Mouse (Mus musculus) left cerebral cortex, postnatal 14 days (tissue): ENCODE measurements around the gene Prlh. TPM values are rescaled to one million over a fixed set of nuclear protein-coding genes. Genes with fewer than 3 reads are reported as not detected.

Experiments used
- DNase-seq, 2 experiments: peaks; one replicate each; pipeline ENCODE4 v3.0.0; 2021 to 2022; ENCODE audit warnings: low spot score in 2 of 2, mixed read lengths in 1 of 2
- intact Hi-C: fragments of 180-260 bp; cut with DNase I; formaldehyde crosslinking; loops from one replicate; pipeline ENCODE4 v1.15.1; 2025
- total RNA-seq, 2 experiments: library from RNA; stranded (reverse); gene quantifications; 2 replicates each; pipeline ENCODE4 v1.2.3; 2021

The Prlh gene
- total RNA-seq, 2 experiments from 2014 or later, result not detected

DNA sequence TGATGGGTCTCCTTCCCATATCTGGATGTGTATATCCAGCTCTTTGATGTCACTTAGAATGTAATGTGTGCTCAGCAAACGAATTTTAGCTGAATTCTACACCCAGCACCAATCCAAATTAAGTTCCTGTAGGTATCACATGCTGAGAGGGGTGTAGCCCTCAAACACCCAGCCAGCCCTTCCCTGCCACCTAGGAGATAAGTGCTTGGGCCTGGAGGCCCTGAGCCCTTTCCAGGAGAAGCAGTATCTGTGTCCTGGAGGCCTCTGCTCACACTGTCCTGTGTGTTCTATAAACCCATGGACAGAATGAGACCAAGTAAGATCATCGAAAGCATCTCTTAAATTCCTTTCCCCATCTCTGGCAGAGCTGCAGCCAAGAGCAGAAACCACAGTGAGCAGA lies 5.7 kb upstream of the Prlh start:
- no peak for DNase-seq
- intact Hi-C loops, result no loop called here

DNA sequence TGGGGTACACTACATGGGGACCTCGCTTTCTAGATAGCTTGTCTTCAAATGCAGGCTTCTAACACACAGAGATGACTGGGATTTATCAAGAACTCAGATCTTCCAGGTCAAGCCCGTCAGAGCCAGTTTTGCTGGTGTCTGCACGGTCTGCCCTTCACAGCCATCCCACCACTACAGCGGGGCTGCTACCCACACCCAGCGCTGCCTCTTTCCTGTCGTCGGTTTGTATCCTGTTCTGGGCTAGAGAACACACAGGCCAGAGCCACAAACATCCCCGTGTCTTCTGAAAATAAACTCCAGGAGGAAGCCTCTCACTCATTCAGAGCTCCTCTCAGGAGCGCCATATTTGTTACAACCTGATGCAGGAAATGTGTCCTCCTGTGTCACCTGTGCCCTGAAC lies 3.6 kb upstream of the Prlh start:
- DNase-seq, result no peak
- intact Hi-C loops, result no loop called here

DNA sequence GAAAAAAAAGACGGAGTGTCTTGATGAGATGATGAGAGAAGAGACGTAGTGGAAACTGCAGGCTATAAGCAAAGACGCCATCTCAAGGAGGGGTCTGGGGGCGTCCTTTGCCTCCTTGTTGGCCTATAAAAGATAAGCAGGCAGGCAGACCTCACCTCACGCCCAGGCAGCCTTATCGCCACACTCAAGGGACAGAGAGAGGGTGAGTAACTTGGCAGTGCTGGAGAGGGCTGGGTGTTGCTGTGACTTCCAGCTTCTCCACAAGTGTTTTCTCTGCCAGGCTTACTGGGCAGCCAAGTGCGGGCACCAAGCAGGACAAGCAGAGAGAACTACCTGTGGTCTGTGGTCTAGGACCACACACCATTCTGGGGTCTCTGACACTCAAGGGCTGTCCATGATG lies 1.2 kb upstream of the Prlh start:
- no peak for DNase-seq
- intact Hi-C loops, result loop anchor here (10.0 kb wide), 1 partner anchor 107 kb away; the partner anchor contains the start of gene Col6a3

DNA sequence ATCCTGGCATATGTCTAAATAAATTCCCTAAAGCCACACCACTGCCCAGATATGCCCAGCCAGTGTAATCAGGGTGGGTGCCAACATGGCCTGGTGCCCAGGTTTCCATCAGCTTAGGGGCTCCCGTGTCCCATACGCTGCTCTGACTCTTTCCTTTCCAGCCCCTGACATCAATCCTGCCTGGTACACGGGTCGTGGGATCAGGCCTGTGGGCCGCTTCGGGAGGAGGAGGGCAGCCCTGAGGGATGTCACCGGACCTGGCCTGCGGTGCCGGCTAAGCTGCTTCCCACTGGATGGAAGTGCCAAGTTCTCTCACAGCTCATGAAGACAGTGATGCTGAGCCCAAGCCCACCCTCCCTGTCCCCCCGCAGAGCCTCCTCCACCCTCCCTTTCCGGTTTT lies 780 bp downstream of the Prlh start:
- no peak for DNase-seq
- intact Hi-C loops, result loop anchor here (10.0 kb wide), 1 partner anchor 109 kb away; the partner anchor contains the start of gene Col6a3

DNA sequence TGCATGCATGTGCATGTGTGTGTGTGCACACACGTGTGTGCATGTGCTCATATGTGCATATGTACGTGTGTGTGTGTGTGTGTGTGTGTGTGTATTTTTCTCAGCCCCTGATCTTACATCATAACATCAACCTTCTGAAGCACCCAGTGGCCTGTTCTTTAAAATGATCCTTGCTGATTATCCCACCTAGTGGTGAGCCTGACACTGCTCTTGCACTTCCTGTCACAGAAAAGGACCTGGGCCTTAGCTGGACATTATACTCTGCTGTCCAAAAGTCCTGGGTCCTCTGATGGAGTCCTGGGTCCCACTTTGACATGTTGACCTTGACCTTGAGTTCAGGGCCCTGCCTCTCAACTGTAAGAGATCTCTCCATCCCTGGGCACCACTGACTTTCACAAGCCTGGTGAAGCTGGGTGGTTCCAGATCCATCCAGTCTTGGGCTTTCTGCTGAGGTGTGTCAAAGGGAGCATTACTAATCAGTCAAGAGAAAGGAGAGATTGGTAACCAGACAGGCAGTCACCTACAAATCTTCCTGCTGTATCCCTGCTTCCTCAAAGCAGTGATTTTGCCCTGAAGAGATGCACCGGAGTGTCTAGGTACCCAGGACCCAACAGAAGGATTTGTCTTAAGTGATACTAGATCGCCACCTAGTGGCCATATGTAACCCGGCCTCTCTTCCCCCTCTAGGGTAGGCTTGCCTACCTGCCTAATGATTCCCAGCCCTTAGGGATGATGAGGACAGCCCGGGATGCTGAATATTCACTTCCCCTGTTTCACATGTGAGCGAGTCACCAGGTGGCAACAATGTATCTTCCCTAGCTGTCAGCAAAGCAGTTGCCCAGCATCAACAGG lies 3.6 kb downstream of the Prlh start:
- intact Hi-C loops, result loop anchor here (1.0 to 10.0 kb wide), 4 partner anchors 28 to 354 kb away; partner anchors contain the start of genes Col6a3 and Cops8
- DNase-seq, result peak; percentile 82 to 87

DNA sequence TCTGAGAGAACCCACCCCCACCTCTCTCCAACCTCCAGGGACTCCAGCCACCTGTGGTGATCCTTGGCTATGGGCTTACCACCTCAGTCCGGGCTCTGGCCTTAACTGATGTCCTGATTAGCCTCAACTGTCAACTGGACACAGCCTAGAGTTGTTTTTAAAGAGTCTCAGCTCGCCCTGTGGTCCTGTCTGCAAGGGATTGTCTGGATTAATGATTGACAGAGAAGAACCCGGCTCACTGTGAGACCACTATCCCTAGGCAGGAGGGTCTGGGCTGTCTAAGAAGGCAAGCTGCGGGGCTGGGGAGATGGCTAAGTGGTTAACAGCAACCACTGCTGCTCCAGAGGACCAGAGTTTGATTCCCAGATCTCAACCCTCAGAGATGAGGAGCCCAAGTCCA lies 9.6 kb downstream of the Prlh start:
- no peak for DNase-seq
- intact Hi-C loops, result no loop called here

DNA sequence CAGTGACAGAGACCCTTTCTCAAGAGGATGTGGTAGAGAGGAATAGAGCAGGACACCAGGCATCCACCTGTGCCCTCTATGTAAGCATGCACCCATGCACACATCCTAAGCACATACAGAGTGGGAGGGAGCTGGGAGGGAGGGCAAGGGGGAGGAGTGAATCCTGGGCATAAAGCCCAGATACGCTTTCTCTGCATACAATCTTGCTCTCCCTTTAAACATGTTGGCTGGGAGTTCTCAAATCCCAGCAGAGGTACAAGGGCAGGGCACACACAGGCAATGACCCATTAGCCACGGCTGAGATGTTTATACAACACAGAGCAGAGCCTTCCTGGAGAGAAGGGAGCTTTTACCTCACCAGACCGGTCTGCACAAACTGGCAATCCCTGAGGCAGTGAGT lies 10.1 kb downstream of the Prlh start:
- DNase-seq, result no peak
- intact Hi-C loops, result no loop called here

DNA sequence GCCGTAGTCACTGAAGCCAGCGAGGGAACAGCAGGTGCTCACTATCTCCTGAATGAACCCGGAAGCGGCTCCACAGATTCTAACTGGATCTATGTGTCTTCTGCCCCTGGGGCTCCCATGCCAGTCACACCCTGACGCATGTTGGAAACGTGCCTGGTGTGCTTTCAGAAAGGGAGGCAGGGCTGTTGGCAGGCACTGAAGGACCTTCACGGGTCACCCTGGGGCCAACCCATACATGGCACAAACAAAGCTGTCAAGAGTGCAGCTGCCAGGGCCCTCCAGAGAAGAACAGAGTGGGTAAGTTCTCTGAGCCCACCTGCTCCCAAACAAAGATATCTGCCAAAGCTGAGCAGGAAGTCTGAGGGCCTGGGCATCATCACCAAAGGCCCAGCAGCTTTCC lies 14.7 kb downstream of the Prlh start:
- no peak for DNase-seq
- intact Hi-C loops, result no loop called here

DNA sequence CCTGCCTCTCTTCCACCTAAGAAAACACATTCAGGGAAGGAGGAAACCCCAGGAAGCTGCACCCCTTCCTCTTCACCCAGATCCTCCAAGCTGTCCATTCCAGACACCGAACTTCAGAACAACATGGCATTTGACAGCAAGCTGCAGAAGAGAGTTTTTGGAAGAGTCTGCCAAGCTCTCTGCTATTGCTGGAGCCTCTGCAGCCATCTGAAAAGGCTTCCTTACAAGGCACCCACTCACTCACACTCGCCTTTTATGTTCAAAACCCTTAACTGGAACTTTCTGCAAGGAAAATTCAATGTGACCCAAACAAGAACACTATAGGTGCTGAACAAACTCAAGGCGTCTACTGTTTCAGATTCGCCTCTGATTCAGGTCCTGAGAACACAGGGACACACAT lies 15.7 kb downstream of the Prlh start:
- DNase-seq, result peak in 1 of 2 experiments; percentile 47

DNA sequence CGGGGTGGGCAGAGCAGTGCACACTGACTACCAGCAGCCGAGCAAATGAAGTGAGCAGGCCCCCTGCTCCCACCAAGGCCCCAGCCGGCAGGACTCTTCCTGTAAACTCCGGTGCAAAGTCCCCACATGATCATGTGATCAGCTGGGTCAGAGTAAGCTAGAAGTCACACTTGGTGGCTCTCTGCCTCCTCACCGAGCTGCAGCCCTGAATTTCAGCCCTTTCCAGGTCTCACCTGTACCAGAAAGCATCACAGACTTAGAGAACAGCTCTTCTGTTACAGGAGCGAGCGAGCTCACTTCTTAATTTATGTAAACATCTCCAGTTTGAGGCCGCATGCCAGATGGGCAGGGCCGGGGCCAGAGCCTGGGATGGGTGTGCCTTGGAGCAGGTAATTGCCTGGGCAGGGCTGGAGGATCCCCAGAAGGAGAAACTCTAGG lies 16.5 kb downstream of the Prlh start, which contains the start of gene Rab17:
Rab17 (minus strand) TSS at position 315 of the 438 bp plus-strand sequence.
- intact Hi-C loops, result no loop called here
- no peak for DNase-seq

More for the DNA sequence above, 15.7 kb downstream of the Prlh start:
- intact Hi-C loops, result no loop called here

DNA sequence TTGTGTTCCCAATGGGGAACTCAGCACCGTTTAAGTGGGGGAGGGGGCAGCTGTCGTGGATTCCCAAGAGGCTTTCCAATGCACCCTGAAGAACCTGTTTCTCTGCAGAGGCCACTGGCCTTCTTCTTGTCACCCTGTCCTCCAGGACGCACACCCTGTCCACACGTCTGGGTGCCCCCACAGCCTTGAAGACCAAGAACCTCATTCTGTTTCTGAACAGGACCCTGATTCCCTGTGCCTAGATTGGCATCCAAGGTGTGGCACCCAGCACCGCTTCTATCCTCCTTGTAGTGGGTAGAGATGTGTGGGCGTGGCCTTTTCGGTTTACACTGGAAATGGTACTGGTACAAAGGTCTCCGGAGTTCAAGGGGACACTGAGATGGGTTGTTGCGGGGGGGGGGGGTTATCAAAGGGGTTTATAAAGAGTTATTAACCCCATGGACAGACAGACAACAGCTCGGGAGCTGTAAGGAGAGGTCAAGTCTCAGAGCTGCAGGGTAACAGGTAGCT lies 17.0 kb downstream of the Prlh start:
- DNase-seq, result no peak
- intact Hi-C loops, result loop anchor here (5.0 kb wide), 1 partner anchor 267 kb away; no protein-coding TSS in a partner anchor

DNA sequence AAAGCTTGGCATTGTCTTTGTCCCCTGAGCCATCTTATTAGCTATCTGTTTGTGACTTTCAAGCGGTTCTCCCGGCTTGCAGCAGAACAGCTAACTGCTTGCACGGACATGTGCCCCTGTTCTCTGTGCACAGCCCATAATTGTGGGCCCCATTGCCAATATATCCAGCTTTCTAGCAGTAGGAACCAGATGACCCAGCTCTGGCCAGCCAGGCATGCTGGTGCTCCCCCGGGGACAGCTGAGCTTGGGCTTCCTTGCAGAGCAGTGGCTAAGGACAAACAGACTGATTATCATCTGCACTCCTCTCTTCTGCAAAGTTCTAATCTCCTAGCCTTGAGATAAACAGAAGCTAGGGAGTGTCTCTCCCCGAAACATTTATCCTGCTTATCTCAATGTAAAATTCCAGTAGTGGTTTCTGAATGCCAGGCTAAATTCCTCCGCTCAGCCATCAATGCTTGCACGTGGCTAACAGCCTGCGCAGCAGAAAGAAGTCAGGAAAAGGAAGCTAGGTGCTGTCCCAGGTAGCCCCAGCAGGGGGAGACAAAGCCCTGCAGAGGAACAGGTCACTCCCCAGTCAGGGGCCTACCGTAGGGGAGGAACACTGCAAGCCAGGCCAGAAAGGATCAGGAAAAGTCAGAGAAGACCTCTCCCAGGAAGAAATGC lies 20.1 kb downstream of the Prlh start:
- intact Hi-C loops, result loop anchor here (1.0 to 5.0 kb wide), 2 partner anchors 126 to 264 kb away; no protein-coding TSS in a partner anchor
- DNase-seq, result peak; percentile 93 to 97

DNA sequence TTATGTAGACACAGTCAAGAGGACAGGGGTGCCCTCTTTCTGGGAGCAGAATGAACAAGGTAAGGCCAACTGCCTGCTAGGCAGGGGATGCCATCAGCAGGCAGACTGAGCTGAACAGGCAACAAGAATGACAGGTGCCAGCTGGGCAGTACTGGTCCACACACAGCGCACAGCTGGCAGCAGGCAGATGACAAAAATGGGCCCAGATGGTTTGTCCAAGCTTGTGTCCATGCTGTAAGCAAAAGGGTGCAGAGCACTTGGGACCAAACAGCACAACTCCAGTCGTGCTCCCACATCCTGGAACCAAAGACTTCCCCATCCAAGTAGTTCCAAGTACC lies 20.6 kb downstream of the Prlh start:
- intact Hi-C loops, result loop anchor here (1.0 to 5.0 kb wide), 2 partner anchors 126 to 264 kb away; no protein-coding TSS in a partner anchor
- no peak for DNase-seq

DNA sequence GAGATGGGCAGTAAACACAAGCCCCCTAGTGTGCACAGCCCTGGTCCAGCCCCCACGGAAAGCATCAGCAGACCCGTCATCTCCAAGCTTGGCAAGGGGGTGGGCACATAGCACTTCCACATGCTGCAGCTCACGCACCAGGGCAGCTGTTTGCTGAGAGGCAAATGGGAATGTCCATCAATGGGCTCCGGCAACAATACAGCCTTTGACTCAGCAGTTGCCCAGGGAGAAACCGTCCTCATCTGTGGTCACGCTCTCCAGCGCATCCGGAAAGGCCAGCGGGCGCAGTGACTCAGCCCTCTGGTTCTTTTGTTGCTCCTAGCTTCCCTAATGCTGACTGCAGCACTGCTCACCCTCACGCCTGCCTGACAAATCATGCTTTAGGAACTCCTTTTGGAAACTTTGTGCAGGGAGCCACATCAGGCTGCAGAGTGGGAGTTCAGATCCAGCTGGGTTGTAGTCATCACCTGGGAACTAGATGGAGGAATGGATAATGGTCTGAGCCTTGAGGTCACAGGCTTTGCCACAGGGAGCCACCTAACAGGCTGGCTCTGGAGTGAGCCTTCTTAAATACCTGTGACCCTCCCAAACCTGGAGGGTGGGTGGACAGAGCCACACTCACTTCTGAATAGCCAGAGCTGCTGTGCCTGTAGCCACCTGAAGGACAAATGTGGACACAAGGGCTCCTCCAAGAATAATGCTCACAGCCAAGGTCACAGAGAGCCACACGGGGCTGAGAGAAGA lies 22.2 kb downstream of the Prlh start:
- DNase-seq, result peak; percentile 69 to 79
- intact Hi-C loops, result loop anchor here (5.0 kb wide), 1 partner anchor 262 kb away; no protein-coding TSS in a partner anchor

DNA sequence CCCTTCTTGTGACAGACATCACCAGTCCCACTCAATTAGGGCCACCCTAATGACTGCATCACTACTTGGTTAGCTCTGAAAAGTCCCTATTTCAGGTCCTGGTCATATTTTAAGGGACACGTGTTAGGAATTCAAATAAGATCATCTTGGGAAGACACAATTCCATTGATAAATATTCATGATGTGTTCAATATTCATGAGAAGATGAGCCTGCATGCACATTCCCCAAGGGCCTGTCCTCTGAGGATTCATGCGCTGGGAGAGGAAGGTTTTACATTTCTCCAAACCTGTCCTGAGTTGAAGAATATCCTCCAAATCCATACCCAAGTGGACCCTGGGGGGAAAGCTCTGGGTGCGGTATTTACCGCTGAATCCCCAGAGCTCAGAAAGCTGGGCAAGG lies 23.1 kb downstream of the Prlh start:
- intact Hi-C loops, result no loop called here
- DNase-seq, result no peak

DNA sequence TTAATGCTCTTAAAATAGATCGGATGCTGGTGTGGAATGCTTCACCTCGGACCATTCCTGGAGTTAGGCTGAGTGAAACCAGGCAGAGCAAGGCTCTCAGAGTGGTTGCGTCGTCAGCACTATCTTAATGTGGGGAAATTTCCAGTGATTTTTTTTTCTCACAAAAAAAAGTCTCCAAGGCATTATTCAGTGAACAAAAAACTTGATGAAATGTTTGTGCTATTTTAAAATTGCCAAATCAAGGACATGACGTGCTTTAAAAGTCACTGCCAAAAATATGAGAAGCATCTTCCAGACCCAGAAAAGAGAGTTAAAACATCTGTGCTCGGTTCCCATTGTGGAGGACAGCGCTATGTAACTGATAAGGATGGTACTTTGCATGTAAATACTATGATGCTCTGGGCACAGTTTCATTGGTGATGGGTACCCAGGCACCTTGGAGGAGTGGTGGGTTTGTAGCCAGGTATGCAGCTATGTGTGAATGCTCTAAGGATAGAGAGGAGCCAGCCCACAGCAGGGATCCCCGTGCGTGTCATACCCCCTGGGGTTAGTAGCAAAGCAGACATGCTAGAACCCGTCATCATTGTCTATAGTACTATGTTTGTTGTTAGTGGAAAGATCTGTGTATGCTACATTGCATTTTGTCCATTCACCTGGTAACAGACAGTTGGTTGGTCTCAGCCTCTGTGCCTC lies 27.9 kb downstream of the Prlh start:
- peak in 1 of 2 experiments; percentile 64 for DNase-seq
- intact Hi-C loops, result no loop called here

DNA sequence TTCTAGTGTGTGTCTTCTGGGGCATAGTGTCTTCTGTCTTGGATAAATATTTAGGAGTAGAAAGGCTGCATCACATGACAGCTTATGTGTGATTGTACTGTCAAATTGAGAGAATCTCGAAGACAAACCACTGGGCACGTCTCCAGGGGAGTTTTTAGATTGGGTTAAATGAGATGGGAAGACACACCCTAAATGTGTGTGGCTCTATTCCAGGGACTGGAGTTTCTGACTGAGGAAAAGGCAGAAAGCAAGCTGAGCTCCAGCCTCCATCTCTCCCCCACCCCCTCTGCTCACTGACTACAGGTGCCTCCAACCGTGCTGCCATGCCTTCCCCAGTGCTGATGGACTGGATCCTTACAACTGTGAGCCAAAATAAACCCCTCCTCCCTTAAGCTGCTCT lies 28.4 kb downstream of the Prlh start:
- intact Hi-C loops, result no loop called here
- peak; percentile 30 to 70 for DNase-seq

DNA sequence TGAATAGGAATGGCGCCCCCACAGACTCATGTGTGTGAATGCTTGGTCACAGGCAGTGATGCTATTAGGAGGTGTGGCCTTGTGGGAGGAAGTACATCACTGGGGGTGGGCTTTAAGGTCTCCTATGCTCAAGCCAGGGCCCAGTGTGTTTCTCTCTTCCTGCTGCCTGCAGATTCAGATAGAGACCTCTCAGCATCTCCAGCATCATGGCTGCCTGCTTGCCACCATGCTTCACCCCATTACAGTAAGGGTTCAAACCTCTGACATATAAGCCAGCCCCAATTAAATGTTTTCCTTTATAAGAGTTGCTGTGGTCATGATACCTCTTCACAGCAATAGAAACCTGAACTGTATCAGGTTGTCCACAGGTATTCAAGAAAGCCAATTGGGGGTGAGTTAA lies 43.0 kb downstream of the Prlh start:
- intact Hi-C loops, result no loop called here
- DNase-seq, result no peak

DNA sequence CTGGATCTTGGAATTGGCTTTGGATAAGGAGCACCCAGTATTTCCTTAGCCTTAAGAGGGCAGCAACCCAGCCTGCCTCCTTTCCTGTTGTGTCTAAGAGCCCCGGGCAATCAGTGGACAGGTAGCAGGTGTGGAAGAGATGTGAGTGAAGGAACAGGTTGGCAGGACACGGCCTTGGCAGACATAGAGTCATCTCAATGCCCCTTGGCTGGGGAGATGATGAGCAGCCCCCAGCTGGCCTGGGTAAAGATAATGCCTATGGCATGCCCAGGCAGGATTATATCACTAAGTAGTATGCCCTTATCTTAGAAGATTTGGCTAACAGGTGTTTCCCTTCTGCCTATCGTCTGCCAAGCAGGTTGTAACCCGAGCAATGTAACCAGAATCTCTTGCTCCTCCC lies 44.2 kb downstream of the Prlh start:
- DNase-seq, result no peak
- intact Hi-C loops, result no loop called here
